Mouse (Mus musculus) cerebellum, adult 2 months (tissue): ENCODE data around the gene Ptges2.

Source experiments
- CTCF ChIP-seq: fragments of 200-500 bp; IDR thresholded peaks from 2 replicates; pipeline ENCODE4 v1.5.1; 2011; ENCODE audit warnings: low read depth, mild to moderate bottlenecking, control low read depth, low read length, moderate library complexity, borderline replicate concordance; ENCODE audit not compliant: insufficient read depth
- POLR2A ChIP-seq: fragments of 200-500 bp; IDR thresholded peaks from 2 replicates; pipeline ENCODE4 v1.6.1; 2011; ENCODE audit warnings: low read length, control low read depth, borderline replicate concordance; ENCODE audit not compliant: insufficient read depth

- no peak for TF ChIP-seq POLR2A
- no peak for TF ChIP-seq CTCF
Measured at GRCm38 (mm10) chr2:32449761-32450754, 54.4 kb downstream of the Ptges2 start, which contains the start of gene Naif1.
